Mouse (Mus musculus) brain, embryonic 14.5 days (tissue): ENCODE results near the gene Inf2.

Experiments used
- CTCF ChIP-seq: fragments of 200-500 bp; IDR thresholded peaks from 2 replicates; pipeline ENCODE4 v1.5.1; 2012; ENCODE audit warnings: inconsistent platforms, mild to moderate bottlenecking, moderate library complexity, borderline replicate concordance; ENCODE audit not compliant: insufficient read depth, insufficient read length; ENCODE audit errors: extremely low read depth
- POLR2A ChIP-seq: fragments of 200-500 bp; IDR thresholded peaks from 2 replicates; pipeline ENCODE4 v1.6.1; 2012; ENCODE audit warnings: mild to moderate bottlenecking, inconsistent platforms, borderline replicate concordance; ENCODE audit not compliant: poor library complexity, insufficient read depth, insufficient read length, severe bottlenecking; ENCODE audit errors: extremely low read depth

DNA sequence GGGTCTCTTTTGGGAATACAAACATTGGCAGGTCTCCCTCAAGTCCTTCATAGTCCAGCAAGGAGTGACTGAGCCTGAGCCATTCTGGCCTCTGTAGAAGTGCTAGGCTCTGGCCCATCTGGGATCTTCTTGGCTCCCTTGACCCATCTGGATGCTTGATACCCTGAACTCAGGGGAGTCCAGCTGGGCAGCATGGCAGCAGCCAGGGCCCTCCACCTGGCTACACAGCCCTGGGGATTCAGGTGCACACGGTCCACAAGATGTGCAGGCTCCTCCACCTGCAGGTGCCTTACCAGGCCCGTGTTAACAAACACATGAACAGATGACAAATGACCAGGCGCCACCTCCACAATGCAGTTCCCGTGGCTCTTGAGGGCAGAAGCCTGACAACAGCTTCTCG, 76.1 kb downstream of the Inf2 start:
- TF ChIP-seq CTCF (no peak), POLR2A (no peak)
